Mouse (Mus musculus): ENCODE results near the gene Pdp2. TPM values are rescaled to one million over a fixed set of nuclear protein-coding genes. Genes with fewer than 3 reads are reported as not detected.

Gene Pdp2
- polyA plus RNA-seq, 1 experiment from 2014 or later, result 19.7 TPM

GRCm38 (mm10) chr8:104627065-104627740 lies 36.0 kb downstream of the Pdp2 start:
- 77% methylated on average over 4 of the region's 4 CpGs for WGBS
- ATAC-seq (ENCODE audit: low FRiP score), result no peak
- H3K9ac ChIP-seq (replicated peaks), result no peak overlapping the region

GRCm38 (mm10) chr8:104628402-104628801 lies 37.2 kb downstream of the Pdp2 start:
- H3K36me3 ChIP-seq, result no peaks in the 10 kb centered on the region
- H3K27me3 ChIP-seq (replicated peaks), result peaks cover 31% of the 10 kb centered on the region
- 95% methylated on average over 21 of the region's 21 CpGs for WGBS
- no peak for ATAC-seq (ENCODE audit: low FRiP score)
- H3K4me3 ChIP-seq (replicated peaks), result no peak overlapping the region
- peaks cover 17% of the 10 kb centered on the region for H3K4me1 ChIP-seq
- H3K27ac ChIP-seq (replicated peaks), result no peak overlapping the region
- no peak overlapping the region for H3K9ac ChIP-seq (replicated peaks)
- no peaks in the 10 kb centered on the region for H3K9me3 ChIP-seq (replicated peaks)
- no peak overlapping the region for H3K4me2 ChIP-seq

More at GRCm38 (mm10) chr8:104627065-104627740, 36.0 kb downstream of the Pdp2 start:
- peaks cover 28% of the 10 kb centered on the region for H3K27me3 ChIP-seq (replicated peaks)
- H3K36me3 ChIP-seq, result no peaks in the 10 kb centered on the region
- H3K27ac ChIP-seq (replicated peaks), result no peak overlapping the region
- H3K9me3 ChIP-seq (replicated peaks), result no peaks in the 10 kb centered on the region
- H3K4me1 ChIP-seq, result peaks cover 17% of the 10 kb centered on the region
- H3K4me2 ChIP-seq, result no peak overlapping the region
- H3K4me3 ChIP-seq (replicated peaks), result no peak overlapping the region

- H3K4me2 ChIP-seq, result peak overlapping the region; percentile 66
- no peaks in the 10 kb centered on the region for H3K36me3 ChIP-seq
- no peak overlapping the region for H3K9ac ChIP-seq (replicated peaks)
- no peak overlapping the region for H3K27ac ChIP-seq (replicated peaks)
- peaks cover 31% of the 10 kb centered on the region for H3K27me3 ChIP-seq (replicated peaks)
- H3K4me3 ChIP-seq (replicated peaks), result no peak overlapping the region
- ATAC-seq (ENCODE audit: low FRiP score), result no peak
- H3K9me3 ChIP-seq (replicated peaks), result no peaks in the 10 kb centered on the region
- H3K4me1 ChIP-seq, result peaks cover 17% of the 10 kb centered on the region
- 80% methylated on average over 22 of the region's 22 CpGs for WGBS
Observed at GRCm38 (mm10) chr8:104629306-104630110, 38.3 kb downstream of the Pdp2 start.

- Histone ChIP-seq H3K4me2 (peak overlapping the region; percentile 66), H3K9ac (replicated peaks) (no peak overlapping the region), H3K4me1 (peaks cover 17% of the 10 kb centered on the region), H3K4me3 (replicated peaks) (peak overlapping the region; percentile 37; the same call in 1 of the 2 replicates), H3K27ac (replicated peaks) (no peak overlapping the region), H3K27me3 (replicated peaks) (peaks cover 31% of the 10 kb centered on the region), H3K9me3 (replicated peaks) (no peaks in the 10 kb centered on the region), H3K36me3 (peaks cover 2% of the 10 kb centered on the region; the same call in 1 of the 2 replicates)
- no peak for ATAC-seq (ENCODE audit: low FRiP score)
- WGBS, result 39% methylated on average over 8 of the region's 8 CpGs
Observed at GRCm38 (mm10) chr8:104630111-104630479, 38.8 kb downstream of the Pdp2 start.

GRCm38 (mm10) chr8:104630574-104630973 lies 39.3 kb downstream of the Pdp2 start:
- under 1% methylated on average over 36 of the region's 36 CpGs for WGBS
- peak overlapping the region; percentile 38; the same call in 1 of the 2 replicates for H3K9ac ChIP-seq (replicated peaks)

GRCm38 (mm10) chr8:104630981-104631663 lies 39.9 kb downstream of the Pdp2 start, which contains the start of gene Rrad:
TSS of gene Rrad (minus strand) at chr8:104631327.
- peaks cover 17% of the 10 kb centered on the region for H3K4me1 ChIP-seq
- H3K9me3 ChIP-seq (replicated peaks), result no peaks in the 10 kb centered on the region
- no peak within 1 kb of the TSS for H3K27ac ChIP-seq (replicated peaks)
- H3K27me3 ChIP-seq (replicated peaks), result peaks cover 31% of the 10 kb centered on the region
- H3K4me3 ChIP-seq (replicated peaks), result peak within 1 kb of the TSS; percentile 37
- ATAC-seq (ENCODE audit: low FRiP score), result peak; percentile 49; the same call in 1 of the 2 replicates
- peak within 1 kb of the TSS; percentile 38 for H3K9ac ChIP-seq (replicated peaks)
- under 1% methylated on average over 27 of the region's 28 CpGs for WGBS
- H3K4me2 ChIP-seq, result peak within 1 kb of the TSS; percentile 66
- H3K36me3 ChIP-seq, result peaks cover 9% of the 10 kb centered on the region

More at GRCm38 (mm10) chr8:104630574-104630973, 39.3 kb downstream of the Pdp2 start:
- Histone ChIP-seq H3K4me2 (peak overlapping the region; percentile 66), H3K27me3 (replicated peaks) (peaks cover 31% of the 10 kb centered on the region), H3K9me3 (replicated peaks) (no peaks in the 10 kb centered on the region), H3K4me1 (peaks cover 17% of the 10 kb centered on the region), H3K36me3 (peaks cover 7% of the 10 kb centered on the region), H3K27ac (replicated peaks) (no peak overlapping the region), H3K4me3 (replicated peaks) (peak overlapping the region; percentile 37)
- ATAC-seq (ENCODE audit: low FRiP score), result 0 out of 2 replicates have a peak, but pooled peaks have one; percentile 25

- Histone ChIP-seq H3K4me3 (replicated peaks) (no peak overlapping the region), H3K27ac (replicated peaks) (no peak overlapping the region), H3K36me3 (peaks cover 13% of the 10 kb centered on the region), H3K4me2 (peak overlapping the region; percentile 66), H3K4me1 (peaks cover 17% of the 10 kb centered on the region), H3K9me3 (replicated peaks) (no peaks in the 10 kb centered on the region), H3K27me3 (replicated peaks) (peaks cover 31% of the 10 kb centered on the region), H3K9ac (replicated peaks) (no peak overlapping the region)
- 18% methylated on average over 5 of the region's 5 CpGs for WGBS
- no peak for ATAC-seq (ENCODE audit: low FRiP score)
Observed at GRCm38 (mm10) chr8:104631975-104632374, 40.7 kb downstream of the Pdp2 start.

GRCm38 (mm10) chr8:104632486-104632885 lies 41.2 kb downstream of the Pdp2 start:
- peaks cover 17% of the 10 kb centered on the region for H3K4me1 ChIP-seq
- no peaks in the 10 kb centered on the region for H3K9me3 ChIP-seq (replicated peaks)
- H3K9ac ChIP-seq (replicated peaks), result no peak overlapping the region
- H3K36me3 ChIP-seq, result peaks cover 13% of the 10 kb centered on the region
- H3K27ac ChIP-seq (replicated peaks), result no peak overlapping the region
- H3K27me3 ChIP-seq (replicated peaks), result peaks cover 31% of the 10 kb centered on the region
- H3K4me3 ChIP-seq (replicated peaks), result no peak overlapping the region
- no peak for ATAC-seq (ENCODE audit: low FRiP score)
- WGBS, result 56% methylated on average over 6 of the region's 6 CpGs
- H3K4me2 ChIP-seq, result no peak overlapping the region

- Histone ChIP-seq H3K27me3 (replicated peaks) (peaks cover 31% of the 10 kb centered on the region), H3K4me1 (peaks cover 17% of the 10 kb centered on the region), H3K9me3 (replicated peaks) (no peaks in the 10 kb centered on the region), H3K36me3 (peaks cover 13% of the 10 kb centered on the region), H3K4me3 (replicated peaks) (no peak overlapping the region), H3K4me2 (no peak overlapping the region), H3K9ac (replicated peaks) (no peak overlapping the region), H3K27ac (replicated peaks) (no peak overlapping the region)
- ATAC-seq (ENCODE audit: low FRiP score), result no peak
- 58% methylated on average over 9 of the region's 9 CpGs for WGBS
Observed at GRCm38 (mm10) chr8:104633156-104633744, 42.0 kb downstream of the Pdp2 start.

GRCm38 (mm10) chr8:104635004-104635710 lies 43.9 kb downstream of the Pdp2 start:
- H3K9me3 ChIP-seq (replicated peaks), result no peaks in the 10 kb centered on the region
- peaks cover 19% of the 10 kb centered on the region for H3K27me3 ChIP-seq (replicated peaks)
- ATAC-seq (ENCODE audit: low FRiP score), result no peak
- no peak overlapping the region for H3K4me2 ChIP-seq
- H3K9ac ChIP-seq (replicated peaks), result no peak overlapping the region
- H3K36me3 ChIP-seq, result peaks cover 19% of the 10 kb centered on the region
- 97% methylated on average over 3 of the region's 3 CpGs for WGBS
- no peak overlapping the region for H3K27ac ChIP-seq (replicated peaks)
- H3K4me1 ChIP-seq, result peaks cover 19% of the 10 kb centered on the region
- H3K4me3 ChIP-seq (replicated peaks), result no peak overlapping the region
